Mouse (Mus musculus): ENCODE data around the gene Foxe1. TPM values are rescaled to one million over a fixed set of nuclear protein-coding genes. Genes with fewer than 3 reads are reported as not detected.

Foxe1 gene
- not detected for total RNA-seq (2022)

DNA sequence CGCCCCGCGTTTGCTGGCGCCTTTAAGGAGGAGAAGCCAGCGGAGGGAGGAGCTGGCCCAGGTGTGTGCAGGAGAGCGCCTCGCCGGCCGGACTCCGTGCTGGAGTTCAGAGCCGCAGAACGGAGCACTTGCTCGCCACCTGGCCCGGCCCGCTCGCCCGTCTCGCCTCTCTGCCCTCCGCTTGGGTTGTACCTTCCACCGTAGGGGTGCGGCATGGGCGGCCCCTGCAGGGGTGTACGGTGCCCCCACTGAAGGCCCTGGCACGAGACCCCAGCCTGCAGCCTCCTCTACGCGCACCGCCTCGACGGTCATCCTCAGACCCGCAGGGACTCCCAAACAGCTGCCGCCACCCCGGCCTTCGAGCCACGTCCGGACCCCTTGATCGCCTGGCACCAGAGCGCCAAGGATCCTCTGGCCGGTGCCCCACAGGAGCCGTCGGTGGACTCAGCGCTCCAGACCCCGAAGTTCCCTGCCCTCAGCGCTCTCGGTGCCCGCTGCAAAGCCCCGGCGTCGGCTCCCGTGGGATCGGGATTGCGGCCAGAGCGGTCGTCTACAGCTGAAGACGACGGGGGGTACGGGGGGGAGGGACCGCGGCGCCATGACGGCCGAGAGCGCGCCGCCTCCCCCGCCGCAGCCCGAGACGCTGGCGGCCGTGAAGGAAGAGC is at the start of gene Foxe1:
Gene Foxe1 (plus strand): TSS at position 14 of the 665 bp plus-strand sequence.
- no peak for DNase-seq (ENCODE audit: low spot score in 2 of 2)

DNA sequence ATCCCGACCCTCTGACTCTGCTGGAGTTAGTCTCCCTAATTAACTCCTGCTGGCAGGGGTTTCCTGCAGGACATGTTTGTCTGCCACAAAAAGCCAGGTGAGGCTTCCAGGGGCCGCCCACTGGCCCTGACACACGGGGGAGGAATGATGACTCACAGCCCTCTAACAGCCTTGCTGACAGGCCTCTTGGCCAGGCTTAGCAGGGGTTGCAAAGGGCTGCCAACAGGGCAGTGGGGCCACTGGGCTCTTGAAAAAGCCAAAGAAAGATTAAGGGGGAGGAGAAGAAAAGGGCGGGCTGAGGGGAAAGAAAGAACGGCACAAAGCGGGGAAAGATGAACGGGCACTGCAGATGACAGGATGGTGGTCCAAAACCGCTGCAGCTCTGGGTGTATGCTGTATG is 39.3 kb upstream of the Foxe1 start:
- peak; percentile 14 to 17 for DNase-seq (ENCODE audit: low spot score in 2 of 2)

DNA sequence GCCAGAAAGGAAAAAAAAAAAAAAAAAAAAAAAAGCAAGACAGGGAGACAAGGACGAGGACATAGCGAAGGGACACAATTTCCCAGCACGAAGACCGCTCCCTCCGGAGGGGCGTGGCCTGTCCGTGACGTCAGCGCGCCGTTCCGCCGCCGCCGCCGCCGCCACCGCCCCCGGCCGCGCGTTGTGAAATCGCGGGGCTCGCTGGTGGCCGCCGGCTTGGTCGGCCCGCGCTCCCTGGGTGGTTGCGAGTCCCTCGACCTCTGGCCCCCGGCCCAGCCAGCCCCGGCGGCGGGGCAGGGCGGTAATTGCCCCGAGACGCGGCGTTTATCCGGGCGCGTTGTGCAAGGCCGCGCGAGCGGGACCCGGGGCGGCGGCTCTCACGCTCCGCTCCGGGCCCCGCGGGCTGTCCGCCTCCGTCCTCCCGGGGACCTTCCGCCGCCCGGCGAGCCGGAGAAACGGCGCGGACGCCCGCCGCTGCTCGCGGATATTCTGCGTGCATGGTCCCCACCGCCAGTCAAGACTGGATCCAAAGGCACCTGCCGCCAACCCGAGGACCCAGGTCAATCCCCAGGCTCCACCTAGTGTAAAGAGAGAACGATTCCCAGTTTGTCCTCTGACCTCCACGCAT is 38.5 kb upstream of the Foxe1 start:
- DNase-seq (ENCODE audit: low spot score in 2 of 2) = peak; percentile 61 to 69

GRCm38 (mm10) chr4:46305436-46305835 is 38.0 kb upstream of the Foxe1 start:
- DNase-seq (ENCODE audit: low spot score in 2 of 2) = no peak

GRCm38 (mm10) chr4:46307341-46307740 is 36.1 kb upstream of the Foxe1 start:
- peak; percentile 28 to 74 for DNase-seq (ENCODE audit: low spot score in 2 of 2)

DNA sequence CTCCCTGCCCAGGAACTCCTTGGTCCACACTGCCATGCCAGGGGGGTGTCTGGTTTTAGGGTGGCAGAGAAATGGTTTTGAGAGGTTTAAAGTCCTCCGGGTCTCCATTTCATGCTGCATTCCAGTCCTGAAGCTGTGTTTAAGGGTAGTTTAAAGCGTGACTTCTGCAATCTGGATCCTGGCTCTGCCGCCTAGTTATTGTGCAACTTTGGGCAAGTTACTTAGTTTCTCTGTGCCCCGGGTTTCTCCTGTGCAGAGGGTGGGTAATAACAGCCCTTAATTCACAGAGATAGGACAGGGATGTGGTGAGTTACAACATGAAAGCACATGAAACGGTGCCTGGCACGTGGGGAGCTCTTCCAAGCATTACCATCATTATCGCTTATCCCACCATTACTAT is 35.5 kb upstream of the Foxe1 start:
- no peak for DNase-seq (ENCODE audit: low spot score in 2 of 2)

DNA sequence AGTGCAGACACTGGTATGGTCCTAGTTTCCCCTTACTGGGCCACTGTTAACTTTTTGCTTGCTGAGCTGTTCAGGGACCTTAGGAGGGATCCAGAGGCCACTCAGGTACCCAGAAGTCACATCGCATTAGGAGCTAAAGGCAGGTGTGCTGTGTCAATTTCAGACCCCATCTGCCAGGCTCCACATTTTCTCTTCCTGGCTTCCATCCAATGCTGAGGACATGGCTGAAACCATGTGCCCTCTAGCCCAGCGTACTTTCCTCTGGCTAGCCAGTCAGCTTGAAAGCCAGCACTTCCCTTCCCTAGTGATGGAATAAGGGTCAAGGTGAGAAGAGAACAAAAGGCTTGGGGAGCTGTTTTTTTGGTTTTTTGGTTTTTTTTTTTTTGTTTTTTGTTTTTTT is 31.8 kb upstream of the Foxe1 start:
- DNase-seq (ENCODE audit: low spot score in 2 of 2) = no peak

- DNase-seq (ENCODE audit: low spot score in 2 of 2) = no peak
Measured at GRCm38 (mm10) chr4:46321730-46322389, 21.5 kb upstream of the Foxe1 start.

DNA sequence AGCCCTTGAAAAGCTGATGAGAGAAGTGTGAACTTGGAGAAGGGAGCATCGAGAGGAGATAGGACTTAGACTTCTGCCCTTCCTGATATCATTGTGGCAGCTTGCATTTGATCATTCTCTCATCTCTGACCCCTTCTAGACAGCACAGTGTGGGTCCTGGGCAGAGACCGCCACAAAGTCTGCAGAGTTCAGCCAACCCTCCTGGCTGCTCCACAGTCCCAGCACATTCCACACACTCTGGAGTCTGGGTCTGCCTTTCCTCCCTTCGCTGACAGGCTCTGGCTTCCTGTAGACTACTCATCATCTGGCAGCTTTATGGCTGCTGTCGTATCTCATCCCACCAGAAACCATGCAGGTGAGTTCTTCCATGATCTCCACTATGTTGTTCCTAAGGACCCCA is 20.7 kb upstream of the Foxe1 start:
- DNase-seq (ENCODE audit: low spot score in 2 of 2) = no peak

DNA sequence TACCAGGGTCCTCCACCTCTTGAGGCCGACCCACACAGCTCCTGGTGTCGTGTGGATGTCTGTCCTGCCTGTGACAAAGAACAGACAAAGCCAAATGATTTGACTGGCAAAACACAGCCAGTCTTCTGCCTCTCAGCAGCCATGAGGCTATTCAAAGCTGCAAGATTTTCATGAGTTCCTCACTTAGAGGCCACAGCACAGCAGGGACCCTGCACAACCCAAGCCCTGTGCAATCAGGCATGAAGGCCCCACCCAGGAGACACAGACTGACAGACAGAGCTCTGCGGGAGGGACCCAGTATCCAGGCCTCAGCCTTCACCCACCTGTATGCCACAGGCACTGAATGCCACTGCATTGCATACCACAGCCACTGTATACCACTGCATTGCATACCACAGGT is 14.5 kb upstream of the Foxe1 start:
- no peak for DNase-seq (ENCODE audit: low spot score in 2 of 2)

DNA sequence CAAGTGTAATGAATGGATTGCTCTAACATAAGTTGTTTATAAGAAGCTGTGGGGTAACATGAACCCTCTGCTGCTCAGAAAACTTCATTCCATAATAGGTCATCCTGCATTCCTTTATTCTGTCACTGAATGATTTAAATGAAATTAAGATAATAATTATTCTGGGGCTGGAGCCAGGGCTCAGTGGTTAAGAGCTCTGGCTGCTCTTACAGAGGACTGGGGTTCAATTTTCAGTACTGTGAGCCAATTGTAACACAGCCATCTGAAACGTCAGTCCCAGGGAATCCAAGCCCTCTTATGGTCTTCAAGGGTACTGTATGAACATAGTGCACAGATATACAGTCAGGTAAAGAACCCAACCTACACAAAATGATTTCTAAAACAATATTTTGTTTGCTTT is 7.6 kb upstream of the Foxe1 start:
- no peak for DNase-seq (ENCODE audit: low spot score in 2 of 2)

- no peak for DNase-seq (ENCODE audit: low spot score in 2 of 2)
Measured at GRCm38 (mm10) chr4:46337990-46338389, 5.4 kb upstream of the Foxe1 start.

- no peak for DNase-seq (ENCODE audit: low spot score in 2 of 2)
Measured at GRCm38 (mm10) chr4:46339026-46339425, 4.4 kb upstream of the Foxe1 start.

DNA sequence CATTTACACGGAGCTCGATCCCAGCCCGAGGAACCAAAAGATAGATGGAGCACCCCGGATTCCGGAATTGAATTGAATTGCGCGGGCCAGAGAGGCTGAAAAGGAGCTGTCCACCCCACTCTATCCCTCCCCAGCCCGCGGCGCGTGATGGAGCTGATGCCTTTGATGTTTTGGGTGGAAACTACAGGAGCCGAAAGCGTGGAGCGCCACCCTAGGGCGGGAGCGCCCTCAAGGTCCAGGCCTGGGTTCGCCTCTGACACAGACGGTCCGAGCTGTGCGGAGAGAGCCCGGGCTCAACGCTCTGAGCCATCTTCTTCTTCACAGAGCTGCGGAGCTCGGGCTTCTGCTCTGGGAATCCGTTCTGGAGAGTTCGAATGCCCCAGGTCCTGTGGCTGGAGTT is 3.8 kb upstream of the Foxe1 start:
- DNase-seq (ENCODE audit: low spot score in 2 of 2) = no peak

DNA sequence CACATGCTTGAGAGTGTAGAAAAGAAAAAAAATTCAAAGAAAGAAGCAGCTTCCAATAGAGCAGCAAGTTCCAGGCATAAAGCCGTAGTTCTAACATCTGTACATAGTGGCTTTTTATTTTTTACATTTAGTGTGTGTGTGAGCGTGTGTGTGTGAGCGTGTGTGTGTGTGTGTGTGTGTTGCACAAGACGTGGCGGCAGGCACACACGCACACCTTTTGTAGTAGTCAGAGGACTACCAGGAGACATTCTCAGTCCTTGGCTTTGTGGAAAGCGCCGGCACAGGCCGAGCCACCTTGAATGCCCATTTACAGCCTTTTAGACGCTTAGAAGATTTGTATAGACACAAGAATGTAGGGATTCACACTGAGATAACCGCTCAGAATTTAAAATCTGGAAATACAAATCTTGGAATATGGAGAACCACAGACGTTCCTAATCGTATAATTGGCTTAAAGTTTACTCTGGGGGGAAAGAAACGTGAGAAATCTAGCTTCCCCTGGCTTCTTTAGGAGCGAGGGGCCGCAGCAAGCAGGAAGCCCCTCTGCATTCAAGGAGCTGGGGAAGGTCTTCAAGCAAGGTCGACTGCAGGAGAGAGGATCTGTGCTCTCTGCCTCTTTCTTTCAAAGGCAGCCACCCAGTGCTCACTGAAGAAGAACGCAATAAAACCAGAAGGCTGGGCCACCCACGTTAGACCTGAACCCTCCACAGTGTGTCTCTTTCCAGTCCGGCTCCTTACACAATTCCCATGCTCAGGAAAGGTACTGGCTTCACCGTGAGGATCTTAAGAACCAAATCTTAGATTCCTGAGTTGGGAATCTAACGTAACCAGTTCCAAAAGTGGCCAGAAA is 1.4 kb upstream of the Foxe1 start:
- DNase-seq (ENCODE audit: low spot score in 2 of 2) = no peak

- DNase-seq (ENCODE audit: low spot score in 2 of 2) = no peak
Measured at GRCm38 (mm10) chr4:46342711-46343286, 610 bp upstream of the Foxe1 start.

GRCm38 (mm10) chr4:46344288-46344687 is 879 bp downstream of the Foxe1 start:
- no peak for DNase-seq (ENCODE audit: low spot score in 2 of 2)

DNA sequence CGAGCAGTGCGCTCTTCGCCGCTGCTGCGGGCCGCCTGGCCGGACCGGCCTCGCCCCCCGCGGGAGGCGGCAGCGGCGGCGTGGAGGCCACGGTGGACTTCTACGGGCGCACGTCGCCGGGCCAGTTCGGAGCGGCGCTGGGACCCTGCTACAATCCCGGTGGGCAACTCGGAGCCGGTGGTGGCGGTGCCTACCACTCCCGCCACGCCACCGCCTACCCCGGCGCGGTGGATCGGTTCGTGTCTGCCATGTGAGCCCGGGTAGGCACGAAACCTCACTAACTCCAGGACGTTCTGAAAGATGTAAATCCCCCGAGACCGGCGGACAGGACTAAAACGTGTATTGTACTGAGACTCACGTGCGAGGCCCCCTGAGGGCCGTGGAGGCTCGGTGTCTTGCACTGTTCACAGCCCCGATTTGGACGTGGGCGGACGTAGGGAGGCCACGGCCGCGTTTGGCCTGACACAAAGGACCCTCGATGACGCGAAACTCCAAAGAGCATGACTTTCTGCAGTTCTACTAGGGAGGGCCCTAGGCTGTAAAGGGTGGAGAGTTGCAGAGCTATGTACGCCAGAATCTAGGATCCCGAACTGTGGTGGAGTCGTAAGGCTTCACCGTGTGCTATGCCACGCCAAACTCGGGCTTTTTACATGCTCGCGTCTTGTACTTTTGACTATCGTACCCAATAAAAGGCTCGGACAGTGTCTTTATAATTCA is 1.8 kb downstream of the Foxe1 start:
- DNase-seq (ENCODE audit: low spot score in 2 of 2) = no peak

GRCm38 (mm10) chr4:46345773-46346100 is 2.3 kb downstream of the Foxe1 start:
- no peak for DNase-seq (ENCODE audit: low spot score in 2 of 2)

DNA sequence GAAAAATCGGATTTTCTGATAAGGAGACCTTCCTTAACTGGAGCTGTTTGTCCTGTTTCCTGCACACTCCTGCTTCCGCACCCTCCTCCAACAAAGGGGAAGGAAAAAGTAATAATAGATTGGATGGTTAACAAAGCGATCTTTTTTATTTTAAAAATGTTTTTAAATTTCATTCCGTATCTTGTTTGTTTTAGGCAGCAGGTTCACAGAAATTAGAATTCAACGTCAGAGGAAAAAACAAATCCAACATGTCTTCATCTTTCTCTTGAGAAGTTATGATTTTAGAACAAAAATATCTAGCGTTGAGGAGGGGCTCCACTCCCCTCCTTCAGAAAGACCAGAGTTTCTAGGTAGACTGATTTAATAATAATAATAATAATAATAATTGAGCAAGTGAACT is 2.8 kb downstream of the Foxe1 start:
- no peak for DNase-seq (ENCODE audit: low spot score in 2 of 2)

DNA sequence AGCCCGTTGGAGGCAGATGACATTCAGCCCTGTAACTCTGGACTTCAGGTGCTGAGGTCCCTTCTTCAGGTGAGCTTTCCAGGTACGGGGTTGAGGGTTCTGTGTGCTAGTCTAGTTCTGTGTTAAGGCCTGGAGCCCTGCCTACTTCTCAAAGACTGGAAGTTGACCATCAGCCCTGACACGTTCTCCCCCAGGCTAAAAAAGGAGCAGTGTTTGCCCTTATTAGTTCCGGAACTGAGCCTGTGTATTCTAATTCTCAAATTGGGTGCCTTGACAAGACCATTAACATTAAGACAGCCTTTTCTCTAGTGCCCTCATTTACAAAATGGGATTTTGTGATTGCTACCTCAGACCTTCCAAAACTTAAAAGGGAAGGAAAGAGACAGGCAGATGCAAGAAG is 3.7 kb downstream of the Foxe1 start:
- DNase-seq (ENCODE audit: low spot score in 2 of 2) = no peak

Measured in left cerebral cortex, adult 8-10 months (tissue).